Mouse (Mus musculus) myocyte (in vitro differentiated cells): Measurements from ENCODE around the gene Slc44a1.

Source experiments
- CEBPB ChIP-seq: IDR thresholded peaks from 2 replicates; pipeline ENCODE4 v1.6.1; 2011; ENCODE audit warnings: mild to moderate bottlenecking, moderate library complexity; ENCODE audit not compliant: poor library complexity, insufficient read depth, severe bottlenecking
- MAX ChIP-seq: IDR thresholded peaks from one replicate; pipeline ENCODE4 v1.6.1; 2011; ENCODE audit warnings: low read depth, mild to moderate bottlenecking, control low read depth
- MYOD1 ChIP-seq, 3 experiments: IDR thresholded peaks; one replicate each; pipeline ENCODE4 v1.6.1; 2011; ENCODE audit warnings: control low read depth in 2 of 3, low read depth in 2 of 3, mild to moderate bottlenecking in 2 of 3, moderate library complexity in 1 of 3; ENCODE audit not compliant: insufficient read length in 2 of 3, control insufficient read depth in 1 of 3
- MYOG ChIP-seq, 3 experiments: IDR thresholded peaks; one replicate each; pipeline ENCODE4 v1.6.1; 2011; ENCODE audit warnings: control low read depth in 2 of 3, low read depth in 2 of 3, mild to moderate bottlenecking in 2 of 3; ENCODE audit not compliant: insufficient read length in 2 of 3, control insufficient read depth in 1 of 3, insufficient read depth in 1 of 3
- POLR2A ChIP-seq: IDR thresholded peaks from one replicate; pipeline ENCODE4 v1.6.1; 2011; ENCODE audit warnings: low read depth, mild to moderate bottlenecking, control low read depth, moderate library complexity; ENCODE audit not compliant: insufficient read length
- SRF ChIP-seq: IDR thresholded peaks from one replicate; pipeline ENCODE4 v1.6.1; 2011; ENCODE audit warnings: low read depth; ENCODE audit not compliant: control insufficient read depth, insufficient read length
- TCF12 ChIP-seq: IDR thresholded peaks from one replicate; pipeline ENCODE4 v1.6.1; 2011; ENCODE audit warnings: mild to moderate bottlenecking, control low read depth; ENCODE audit not compliant: poor library complexity, insufficient read depth, severe bottlenecking
- USF1 ChIP-seq: IDR thresholded peaks from one replicate; pipeline ENCODE4 v1.6.1; 2011; ENCODE audit warnings: low read depth, mild to moderate bottlenecking, control low read depth, moderate library complexity

GRCm38 (mm10) chr4:53447773-53448172, 7.6 kb downstream of the Slc44a1 start:
- TF ChIP-seq POLR2A = no peak
- no peak for TF ChIP-seq SRF
- no peak for TF ChIP-seq TCF12
- TF ChIP-seq MAX = no peak
- no peak for TF ChIP-seq MYOG (IDR thresholded peaks at IDR 0.05; ENCODE audit: control insufficient read depth in 1 of 3, insufficient read depth in 1 of 3, insufficient read length in 2 of 3, low read depth in 2 of 3)
- no peak for TF ChIP-seq MYOD1 (IDR thresholded peaks at IDR 0.05; ENCODE audit: control insufficient read depth in 1 of 3, insufficient read length in 2 of 3, low read depth in 2 of 3)
- no peak for TF ChIP-seq USF1
- TF ChIP-seq CEBPB = no peak
